Mouse (Mus musculus): ENCODE data around the gene Slc9a8. TPM values are rescaled to one million over a fixed set of nuclear protein-coding genes. Genes with fewer than 3 reads are reported as not detected.

Gene Slc9a8
- polyA plus RNA-seq, 1 experiment, result 3.4 TPM

- H3K27me3 ChIP-seq (replicated peaks), result no peaks in the 10 kb centered on the region
- H3K4me3 ChIP-seq (replicated peaks), result peak overlapping the region; percentile 3
- H3K9me3 ChIP-seq, result no peaks in the 10 kb centered on the region
- H3K36me3 ChIP-seq (replicated peaks; ENCODE audit: low read length), result peaks cover 52% of the 10 kb centered on the region
- H3K4me1 ChIP-seq, result peaks cover 40% of the 10 kb centered on the region
- TF ChIP-seq GATA1 (IDR thresholded peaks at IDR 0.05; ENCODE audit: borderline replicate concordance, low read length), result no peak
- no peak for TF ChIP-seq FLI1 (IDR thresholded peaks at IDR 0.05; ENCODE audit: low read length)
These were observed 1.6 kb downstream of the Slc9a8 start for GRCm38 (mm10) chr2:167423031-167423611.

DNA sequence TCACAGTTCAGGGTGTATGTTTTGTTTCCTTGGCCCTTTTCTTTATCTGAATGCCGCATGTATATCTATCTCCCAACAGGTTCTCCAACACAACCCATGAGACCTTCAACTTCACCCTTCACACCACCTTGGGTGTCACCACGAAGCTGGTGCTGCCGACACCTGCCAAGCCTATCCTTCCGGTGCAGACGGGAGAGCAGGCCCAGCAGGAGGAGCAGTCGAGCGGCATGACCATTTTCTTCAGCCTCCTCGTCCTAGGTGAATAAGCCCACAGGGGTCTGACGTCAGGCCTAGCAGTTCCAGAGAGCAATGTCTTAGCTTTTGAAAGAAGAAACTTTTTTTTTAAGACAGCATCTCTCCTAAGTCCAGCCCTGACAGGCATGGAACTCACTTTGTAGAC lies 2.5 kb downstream of the Slc9a8 start:
- Histone ChIP-seq H3K4me3 (replicated peaks) (no peak overlapping the region), H3K9me3 (no peaks in the 10 kb centered on the region), H3K27me3 (replicated peaks) (no peaks in the 10 kb centered on the region), H3K4me1 (peaks cover 40% of the 10 kb centered on the region), H3K36me3 (replicated peaks; ENCODE audit: low read length) (peaks cover 60% of the 10 kb centered on the region)
- TF ChIP-seq FLI1 (IDR thresholded peaks at IDR 0.05; ENCODE audit: low read length) (no peak), GATA1 (IDR thresholded peaks at IDR 0.05; ENCODE audit: borderline replicate concordance, low read length) (no peak)

DNA sequence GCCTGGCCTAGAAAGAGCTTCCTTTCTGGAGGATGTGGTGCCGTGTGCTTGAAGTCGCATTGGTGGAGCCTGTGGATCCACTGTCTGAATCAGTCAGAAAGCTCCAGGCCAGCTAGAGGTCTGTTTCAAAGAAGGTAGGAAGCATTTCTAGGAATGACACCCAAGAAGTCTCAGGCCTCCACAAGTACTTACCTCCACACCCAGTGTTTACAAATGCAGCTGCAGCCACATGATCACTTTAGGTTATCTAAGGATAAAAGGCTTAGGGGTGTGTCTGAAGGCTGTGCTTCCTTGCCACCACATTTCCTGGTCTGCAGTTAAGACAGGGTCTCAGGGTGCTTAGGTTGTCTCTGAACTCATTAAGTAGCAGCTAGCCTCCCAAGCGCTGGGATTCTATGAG lies 3.0 kb downstream of the Slc9a8 start:
- TF ChIP-seq FLI1 (IDR thresholded peaks at IDR 0.05; ENCODE audit: low read length) (no peak), GATA1 (IDR thresholded peaks at IDR 0.05; ENCODE audit: borderline replicate concordance, low read length) (no peak)
- H3K27me3 ChIP-seq (replicated peaks), result no peaks in the 10 kb centered on the region
- peaks cover 40% of the 10 kb centered on the region for H3K4me1 ChIP-seq
- no peak overlapping the region for H3K4me3 ChIP-seq (replicated peaks)
- H3K36me3 ChIP-seq (replicated peaks; ENCODE audit: low read length), result peaks cover 65% of the 10 kb centered on the region
- no peaks in the 10 kb centered on the region for H3K9me3 ChIP-seq

DNA sequence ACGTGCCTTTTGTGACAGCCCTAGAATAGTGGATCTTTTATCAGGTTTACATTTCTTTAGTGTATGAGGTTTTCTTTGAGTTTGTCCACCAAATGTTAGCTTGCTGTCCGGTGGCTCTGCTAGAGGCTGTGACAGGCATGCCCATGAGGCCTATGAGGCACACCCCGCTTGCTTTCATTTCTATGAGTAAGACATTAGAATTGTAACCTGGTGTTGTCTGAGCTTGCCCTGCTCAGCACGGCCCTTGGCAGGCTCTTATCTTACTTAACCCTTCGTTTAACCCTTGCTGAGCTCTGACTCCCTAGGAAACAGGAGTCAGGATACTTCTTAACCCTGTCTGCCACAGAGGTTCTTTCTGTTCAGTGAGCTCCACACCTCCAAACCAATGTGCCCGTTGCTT lies 3.9 kb downstream of the Slc9a8 start:
- H3K4me3 ChIP-seq (replicated peaks), result no peak overlapping the region
- TF ChIP-seq FLI1 (IDR thresholded peaks at IDR 0.05; ENCODE audit: low read length), result no peak
- H3K4me1 ChIP-seq, result peaks cover 37% of the 10 kb centered on the region

DNA sequence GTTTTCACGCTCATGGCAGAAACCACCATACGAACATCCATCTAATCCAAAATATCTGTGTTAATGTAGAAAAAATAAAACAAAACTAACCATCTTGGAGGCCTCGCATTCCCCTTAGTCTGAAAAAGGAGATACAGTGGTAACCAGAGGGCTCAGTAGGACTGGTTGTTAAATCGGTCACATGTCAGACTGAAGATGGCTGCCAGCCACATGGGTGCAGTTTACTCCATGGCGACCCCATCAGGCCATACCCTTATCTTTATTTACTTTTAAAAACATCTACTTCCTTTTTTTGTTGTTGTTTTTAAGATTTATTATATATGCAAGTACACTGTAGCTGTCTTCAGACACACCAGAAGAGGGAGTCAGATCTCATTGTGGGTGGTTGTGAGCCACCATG lies 8.1 kb downstream of the Slc9a8 start:
- no peak overlapping the region for H3K4me3 ChIP-seq (replicated peaks)
- TF ChIP-seq FLI1 (IDR thresholded peaks at IDR 0.05; ENCODE audit: low read length) (no peak), GATA1 (IDR thresholded peaks at IDR 0.05; ENCODE audit: borderline replicate concordance, low read length) (no peak)
- H3K4me1 ChIP-seq, result peaks cover 13% of the 10 kb centered on the region; the same call in 1 of the 2 replicates
- peaks cover 89% of the 10 kb centered on the region for H3K36me3 ChIP-seq (replicated peaks; ENCODE audit: low read length)
- H3K27me3 ChIP-seq (replicated peaks), result no peaks in the 10 kb centered on the region
- H3K9me3 ChIP-seq, result no peaks in the 10 kb centered on the region

More for the DNA sequence above, 3.9 kb downstream of the Slc9a8 start:
- H3K9me3 ChIP-seq, result no peaks in the 10 kb centered on the region
- peaks cover 70% of the 10 kb centered on the region for H3K36me3 ChIP-seq (replicated peaks; ENCODE audit: low read length)
- no peaks in the 10 kb centered on the region for H3K27me3 ChIP-seq (replicated peaks)

- Histone ChIP-seq H3K27me3 (replicated peaks) (no peaks in the 10 kb centered on the region), H3K36me3 (replicated peaks; ENCODE audit: low read length) (peaks cover 89% of the 10 kb centered on the region), H3K9me3 (no peaks in the 10 kb centered on the region), H3K4me3 (replicated peaks) (no peak overlapping the region), H3K4me1 (peaks cover 10% of the 10 kb centered on the region; the same call in 1 of the 2 replicates)
- TF ChIP-seq FLI1 (IDR thresholded peaks at IDR 0.05; ENCODE audit: low read length), result no peak
- no peak for TF ChIP-seq GATA1 (IDR thresholded peaks at IDR 0.05; ENCODE audit: borderline replicate concordance, low read length)
These were observed 9.4 kb downstream of the Slc9a8 start for GRCm38 (mm10) chr2:167430737-167431417.

GRCm38 (mm10) chr2:167431418-167431776 lies 9.9 kb downstream of the Slc9a8 start:
- H3K27me3 ChIP-seq (replicated peaks), result no peaks in the 10 kb centered on the region
- no peaks in the 10 kb centered on the region for H3K9me3 ChIP-seq
- peaks cover 11% of the 10 kb centered on the region; the same call in 1 of the 2 replicates for H3K4me1 ChIP-seq
- H3K36me3 ChIP-seq (replicated peaks; ENCODE audit: low read length), result peaks cover 88% of the 10 kb centered on the region
- no peak overlapping the region for H3K4me3 ChIP-seq (replicated peaks)
- TF ChIP-seq GATA1 (IDR thresholded peaks at IDR 0.05; ENCODE audit: borderline replicate concordance, low read length) (no peak), FLI1 (IDR thresholded peaks at IDR 0.05; ENCODE audit: low read length) (no peak)

- peaks cover 87% of the 10 kb centered on the region for H3K36me3 ChIP-seq (replicated peaks; ENCODE audit: low read length)
These were observed 13.1 kb downstream of the Slc9a8 start for GRCm38 (mm10) chr2:167434570-167434969.

DNA sequence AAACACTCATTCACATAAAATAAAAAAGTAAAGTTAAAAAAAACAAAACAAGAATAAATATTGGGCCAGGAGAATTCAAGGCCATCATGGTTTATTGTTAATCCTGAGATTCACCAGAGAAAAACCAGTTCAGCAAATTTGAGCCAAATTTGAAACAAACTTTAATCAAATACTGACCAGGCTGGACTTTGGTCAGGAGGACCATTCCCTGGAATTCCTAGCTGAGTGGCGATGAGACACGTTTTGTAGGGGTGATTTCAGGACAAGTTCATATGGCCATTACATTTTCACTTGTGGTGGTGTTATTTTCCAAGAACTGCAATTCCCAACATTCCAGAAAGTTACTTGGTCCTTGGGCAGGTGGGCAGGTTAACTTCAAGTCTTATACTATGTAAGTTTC lies 14.1 kb downstream of the Slc9a8 start:
- no peaks in the 10 kb centered on the region for H3K27me3 ChIP-seq (replicated peaks)
- H3K36me3 ChIP-seq (replicated peaks; ENCODE audit: low read length), result peaks cover 92% of the 10 kb centered on the region
- no peak overlapping the region for H3K4me3 ChIP-seq (replicated peaks)
- H3K9me3 ChIP-seq, result peaks cover 16% of the 10 kb centered on the region
- H3K4me1 ChIP-seq, result peaks cover 15% of the 10 kb centered on the region; the same call in 1 of the 2 replicates
- TF ChIP-seq GATA1 (IDR thresholded peaks at IDR 0.05; ENCODE audit: borderline replicate concordance, low read length) (no peak), FLI1 (IDR thresholded peaks at IDR 0.05; ENCODE audit: low read length) (no peak)

More at GRCm38 (mm10) chr2:167434570-167434969, 13.1 kb downstream of the Slc9a8 start:
- H3K9me3 ChIP-seq, result peaks cover 13% of the 10 kb centered on the region
- no peaks in the 10 kb centered on the region for H3K27me3 ChIP-seq (replicated peaks)
- TF ChIP-seq FLI1 (IDR thresholded peaks at IDR 0.05; ENCODE audit: low read length), result no peak
- no peak for TF ChIP-seq GATA1 (IDR thresholded peaks at IDR 0.05; ENCODE audit: borderline replicate concordance, low read length)
- no peak overlapping the region for H3K4me3 ChIP-seq (replicated peaks)
- H3K4me1 ChIP-seq, result peaks cover 15% of the 10 kb centered on the region; the same call in 1 of the 2 replicates

DNA sequence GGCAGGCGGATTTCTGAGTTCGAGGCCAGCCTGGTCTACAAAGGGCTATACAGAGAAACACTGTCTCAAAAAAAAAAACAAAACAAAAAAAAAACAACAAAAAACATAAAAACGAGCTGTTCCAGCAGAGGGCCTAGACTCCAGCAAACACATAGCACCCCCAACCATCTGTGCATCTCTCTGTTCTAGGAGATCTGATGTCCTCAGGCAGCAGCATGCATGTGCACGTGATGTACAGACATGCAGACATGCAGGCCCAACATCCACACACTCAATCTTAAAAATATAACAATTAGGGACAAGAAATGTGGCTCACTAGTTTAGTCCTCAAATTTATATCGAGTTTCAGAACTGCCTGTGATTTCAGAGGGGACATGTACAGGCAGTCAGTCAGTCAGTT lies 14.9 kb downstream of the Slc9a8 start:
- Histone ChIP-seq H3K27me3 (replicated peaks) (no peaks in the 10 kb centered on the region), H3K9me3 (peaks cover 16% of the 10 kb centered on the region), H3K4me1 (peaks cover 14% of the 10 kb centered on the region; the same call in 1 of the 2 replicates), H3K4me3 (replicated peaks) (no peak overlapping the region), H3K36me3 (replicated peaks; ENCODE audit: low read length) (peaks cover 92% of the 10 kb centered on the region)
- TF ChIP-seq FLI1 (IDR thresholded peaks at IDR 0.05; ENCODE audit: low read length) (no peak), GATA1 (IDR thresholded peaks at IDR 0.05; ENCODE audit: borderline replicate concordance, low read length) (no peak)

Measured in megakaryocyte, embryonic 14.5 days (primary cell).